Mouse (Mus musculus) urinary bladder, adult 18-20 months (tissue): Measurements from ENCODE around the gene Gipc2.
A peak's percentile ranks its signal among the peaks of the same experiment; 100 is the strongest.

Source experiments
- DNase-seq, 2 experiments: peaks; one replicate each; pipeline ENCODE4 v3.0.0; 2022; ENCODE audit warnings: low spot score in 2 of 2, mixed read lengths in 2 of 2

The Gipc2 gene

GRCm38 (mm10) chr3:152119987-152120386 is 46.0 kb downstream of the Gipc2 start:
- DNase-seq = no peak

GRCm38 (mm10) chr3:152117941-152118340 is 48.1 kb downstream of the Gipc2 start:
- DNase-seq = no peak

- DNase-seq = no peak
Measured at GRCm38 (mm10) chr3:152116140-152116539, 49.9 kb downstream of the Gipc2 start.

GRCm38 (mm10) chr3:152114786-152115185 is 51.2 kb downstream of the Gipc2 start:
- peak; percentile 64 to 84 for DNase-seq

GRCm38 (mm10) chr3:152114222-152114621 is 51.8 kb downstream of the Gipc2 start:
- no peak for DNase-seq

- DNase-seq = no peak
Measured at GRCm38 (mm10) chr3:152113496-152113895, 52.5 kb downstream of the Gipc2 start.

GRCm38 (mm10) chr3:152112664-152113063 is 53.4 kb downstream of the Gipc2 start:
- no peak for DNase-seq

- no peak for DNase-seq
Measured at GRCm38 (mm10) chr3:152111482-152111881, 54.5 kb downstream of the Gipc2 start.

- peak; percentile 65 to 69 for DNase-seq
Measured at GRCm38 (mm10) chr3:152111081-152111480, 54.9 kb downstream of the Gipc2 start.

GRCm38 (mm10) chr3:152109260-152109587 is 56.8 kb downstream of the Gipc2 start:
- DNase-seq = no peak

- no peak for DNase-seq
Measured at GRCm38 (mm10) chr3:152108560-152109259, 57.3 kb downstream of the Gipc2 start.

- no peak for DNase-seq
Measured at GRCm38 (mm10) chr3:152108003-152108395, 58.0 kb downstream of the Gipc2 start.

GRCm38 (mm10) chr3:152107149-152108002 is 58.7 kb downstream of the Gipc2 start:
- DNase-seq = no peak

- no peak for DNase-seq
Measured at GRCm38 (mm10) chr3:152106225-152107148, 59.5 kb downstream of the Gipc2 start.

GRCm38 (mm10) chr3:152105341-152105740 is 60.7 kb downstream of the Gipc2 start:
- peak in 1 of 2 experiments; percentile 22 for DNase-seq

- DNase-seq = no peak
Measured at GRCm38 (mm10) chr3:152103381-152103780, 62.6 kb downstream of the Gipc2 start.

GRCm38 (mm10) chr3:152101459-152101858 is 64.6 kb downstream of the Gipc2 start:
- no peak for DNase-seq

GRCm38 (mm10) chr3:152100119-152100818 is 65.8 kb downstream of the Gipc2 start:
- no peak for DNase-seq

- no peak for DNase-seq
Measured at GRCm38 (mm10) chr3:152095030-152095429, 71.0 kb downstream of the Gipc2 start.

GRCm38 (mm10) chr3:152092385-152093057 is 73.5 kb downstream of the Gipc2 start:
- DNase-seq = no peak

GRCm38 (mm10) chr3:152089178-152089577 is 76.9 kb downstream of the Gipc2 start:
- peak in 1 of 2 experiments; percentile 36 for DNase-seq
